Mouse (Mus musculus) midbrain, postnatal 0 days (tissue): ENCODE measurements around the gene Trio. TPM values are rescaled to one million over a fixed set of nuclear protein-coding genes. Genes with fewer than 3 reads are reported as not detected.

ENCODE experiments used
- ATAC-seq: fragments of 200-750 bp; cut with Nextera tagmentation; 2 replicates; pipeline ENCODE4 v1.8.0; 2017; ENCODE audit warnings: moderate number of reproducible peaks, mild to moderate bottlenecking, moderate TSS enrichment, moderate library complexity; ENCODE audit not compliant: low FRiP score
- DNase-seq: peaks from one replicate; pipeline ENCODE4 v3.0.0-alpha.2; 2015; ENCODE audit warnings: low spot score
- H3K27ac ChIP-seq: fragments of 300-500 bp; sonication (generic); 2 replicates; pipeline ENCODE4 v1.5.1; 2014; ENCODE audit warnings: low read depth, mild to moderate bottlenecking, low read length, mixed read lengths
- H3K27me3 ChIP-seq: fragments of 300-500 bp; sonication (generic); 2 replicates; pipeline ENCODE4 v1.6.1; 2014; ENCODE audit warnings: low read length, control low read depth, mixed read lengths; ENCODE audit not compliant: insufficient read depth
- H3K36me3 ChIP-seq: fragments of 300-500 bp; sonication (generic); 2 replicates; pipeline ENCODE4 v1.6.1; 2014; ENCODE audit warnings: low read length, control low read depth, mixed read lengths; ENCODE audit not compliant: insufficient read depth
- H3K4me1 ChIP-seq: fragments of 300-500 bp; sonication (generic); 2 replicates; pipeline ENCODE4 v1.6.1; 2014; ENCODE audit warnings: mild to moderate bottlenecking, control low read depth, antibody characterized with exemption, low read length, mixed read lengths; ENCODE audit not compliant: insufficient read depth
- H3K4me2 ChIP-seq: fragments of 300-500 bp; sonication (generic); 2 replicates; pipeline ENCODE4 v1.6.1; 2014; ENCODE audit warnings: low read depth, mild to moderate bottlenecking, low read length, mixed read lengths; ENCODE audit not compliant: poor library complexity, severe bottlenecking
- H3K4me3 ChIP-seq: fragments of 300-500 bp; sonication (generic); 2 replicates; pipeline ENCODE4 v1.5.1; 2014; ENCODE audit warnings: low read depth, mild to moderate bottlenecking, low read length, moderate library complexity
- H3K9ac ChIP-seq: fragments of 300-500 bp; sonication (generic); replicated peaks from 2 replicates; pipeline ENCODE4 v1.6.1; 2014; ENCODE audit warnings: mild to moderate bottlenecking, low read length, moderate library complexity, mixed read lengths; ENCODE audit not compliant: poor library complexity, severe bottlenecking
- H3K9me3 ChIP-seq: fragments of 300-500 bp; sonication (generic); 2 replicates; pipeline ENCODE4 v1.6.1; 2016; ENCODE audit warnings: low read length, control low read depth
- CTCF ChIP-seq: IDR thresholded peaks from 2 replicates; pipeline ENCODE4 v1.5.1; 2016; ENCODE audit warnings: antibody characterized with exemption, mild to moderate bottlenecking
- WGBS: fragments of 180-500 bp; shearing (Covaris S2); extraction: QIAGEN DNeasy Blood & Tissue Kit; methylation state at CpG from one replicate; pipeline ENCODE4 v1.1.7; 2014; 5-methylcytosine and 5-hydroxymethylcytosine counted together
- polyA plus RNA-seq: library from polyadenylated mRNA; unstranded; fragments of >200 nt; fragmentation: Nextera tagmentation; extraction: Ambion mirVana; gene quantifications from 2 replicates; pipeline ENCODE4 v1.2.1, GENCODE M21; 2015
- total RNA-seq: library from RNA; depleted of rRNA; stranded (reverse); fragments of >200 nt; gene quantifications from 2 replicates; pipeline ENCODE4 v1.2.3, GENCODE M21; 2014

The Trio gene
- total and polyA plus RNA-seq, 2 experiments from 2014 or later: 23.3 to 213 TPM

GRCm38 (mm10) chr15:27752677-27753342, 272.8 kb downstream of the Trio start:
- no peaks in the 10 kb centered on the region for H3K27me3 ChIP-seq
- ATAC-seq (0 out of 2 replicates have a peak, but pooled peaks have one; percentile 11), DNase-seq (no peak)
- no peaks in the 10 kb centered on the region for H3K9me3 ChIP-seq
- WGBS: 51% methylated on average over 7 of the region's 7 CpGs
- H3K4me3 ChIP-seq: no peak overlapping the region
- no peak overlapping the region for H3K9ac ChIP-seq
- peak overlapping the region; percentile 12; the same call in 1 of the 2 replicates for H3K27ac ChIP-seq
- H3K4me2 ChIP-seq: no peak overlapping the region
- no peaks in the 10 kb centered on the region for H3K4me1 ChIP-seq
- H3K36me3 ChIP-seq: peaks cover 58% of the 10 kb centered on the region
- TF ChIP-seq CTCF: no peak

DNA sequence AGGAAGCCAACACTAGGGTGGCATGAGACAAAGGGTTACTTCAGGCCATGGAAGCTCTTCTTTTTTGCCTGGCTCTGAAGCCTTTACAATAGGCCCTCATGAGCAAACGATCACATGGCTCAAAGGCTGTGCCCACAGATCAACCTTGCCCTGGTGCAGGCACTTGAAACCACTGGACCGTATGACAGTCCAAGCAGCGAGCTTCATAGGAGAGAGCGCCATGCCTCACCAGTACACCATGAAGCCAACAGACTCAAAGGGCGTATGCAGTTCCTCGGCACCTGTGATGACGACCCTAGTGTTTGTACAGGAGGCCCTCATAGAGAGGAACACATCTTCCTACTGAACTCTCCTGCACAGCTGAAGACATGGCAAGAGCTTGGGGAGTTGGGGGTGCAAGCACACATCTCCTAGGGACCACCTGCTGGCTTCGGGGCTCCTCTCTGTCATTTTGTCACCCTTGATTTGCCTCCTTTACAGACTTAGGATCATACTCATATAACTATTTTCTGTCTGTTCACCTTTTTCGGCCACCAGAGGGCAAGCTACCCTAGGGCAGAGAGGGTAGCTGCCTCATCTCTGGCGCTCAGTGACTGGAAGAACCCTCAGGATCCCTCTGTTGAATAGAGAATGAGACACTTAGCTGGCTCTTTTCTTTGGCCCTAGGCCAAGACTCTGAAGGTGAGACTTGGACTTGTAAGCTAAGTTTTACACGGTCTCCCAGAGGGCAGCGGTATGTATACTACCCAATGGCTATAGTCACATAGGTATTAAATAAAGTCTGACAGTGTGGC, 273.8 kb downstream of the Trio start:
- H3K9ac ChIP-seq: no peak overlapping the region
- ATAC-seq: peak; percentile 32; the same call in 1 of the 2 replicates
- 76% methylated on average over 12 of the region's 12 CpGs for WGBS
- peak; percentile 77 for DNase-seq
- no peaks in the 10 kb centered on the region for H3K27me3 ChIP-seq
- no peaks in the 10 kb centered on the region for H3K9me3 ChIP-seq
- TF ChIP-seq CTCF: peak; percentile 83
- peaks cover 62% of the 10 kb centered on the region for H3K36me3 ChIP-seq
- no peak overlapping the region for H3K27ac ChIP-seq
- no peaks in the 10 kb centered on the region for H3K4me1 ChIP-seq
- no peak overlapping the region for H3K4me3 ChIP-seq
- H3K4me2 ChIP-seq: no peak overlapping the region

DNA sequence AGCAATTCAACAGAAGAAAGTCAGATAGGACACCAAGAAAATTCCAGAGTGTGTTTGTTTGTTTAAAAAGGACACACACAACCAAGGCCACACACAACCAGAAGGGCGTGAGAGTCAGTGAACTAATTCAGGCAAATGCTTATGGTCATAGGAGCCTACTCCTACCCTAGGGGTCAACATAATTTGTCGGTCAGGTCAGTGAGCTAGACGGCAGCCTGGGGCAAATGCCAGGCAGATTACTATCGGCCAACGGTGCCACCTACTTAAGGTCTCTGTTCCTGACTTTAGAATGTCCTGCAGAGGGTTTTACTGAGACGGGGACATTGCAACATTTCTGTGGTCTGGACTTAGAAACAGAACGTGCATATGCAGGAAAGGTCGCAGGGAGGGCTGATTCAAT, 276.9 kb downstream of the Trio start:
- H3K36me3 ChIP-seq: peaks cover 65% of the 10 kb centered on the region
- no peak overlapping the region for H3K27ac ChIP-seq
- H3K9ac ChIP-seq: no peak overlapping the region
- DNase-seq (no peak), ATAC-seq (no peak)
- H3K4me3 ChIP-seq: no peak overlapping the region
- WGBS: 89% methylated on average over 8 of the region's 8 CpGs
- no peaks in the 10 kb centered on the region for H3K27me3 ChIP-seq
- H3K4me1 ChIP-seq: no peaks in the 10 kb centered on the region
- no peaks in the 10 kb centered on the region for H3K9me3 ChIP-seq
- TF ChIP-seq CTCF: no peak
- no peak overlapping the region for H3K4me2 ChIP-seq

DNA sequence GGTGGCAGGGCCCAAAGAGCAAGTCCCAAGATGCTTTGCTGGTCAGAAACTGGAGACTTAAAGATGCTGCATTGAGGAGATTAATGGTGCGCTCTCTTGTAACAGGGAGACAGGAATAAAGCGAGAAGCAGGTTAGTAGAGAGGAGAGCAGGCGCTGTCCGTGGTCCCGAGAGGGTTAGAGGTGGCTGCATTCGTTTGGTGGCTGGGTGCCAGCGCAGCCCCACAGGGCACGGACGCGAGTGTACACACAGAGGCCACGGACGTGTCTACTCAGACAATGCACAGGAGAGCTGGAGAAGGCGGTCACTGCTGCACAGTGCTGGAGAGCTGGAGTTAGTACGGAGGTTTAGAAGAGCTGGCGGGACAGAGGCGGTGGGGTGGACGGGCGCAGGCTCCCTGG, 278.1 kb downstream of the Trio start:
- Histone ChIP-seq H3K36me3 (peaks cover 69% of the 10 kb centered on the region), H3K4me3 (no peak overlapping the region), H3K9ac (no peak overlapping the region), H3K4me2 (no peak overlapping the region), H3K4me1 (no peaks in the 10 kb centered on the region), H3K27ac (no peak overlapping the region), H3K27me3 (no peaks in the 10 kb centered on the region), H3K9me3 (no peaks in the 10 kb centered on the region)
- no peak for TF ChIP-seq CTCF
- ATAC-seq (no peak), DNase-seq (no peak)
- WGBS: 89% methylated on average over 18 of the region's 18 CpGs

GRCm38 (mm10) chr15:27744995-27745394, 280.7 kb downstream of the Trio start:
- Histone ChIP-seq H3K4me2 (no peak overlapping the region), H3K27ac (no peak overlapping the region), H3K9ac (no peak overlapping the region), H3K36me3 (peaks cover 75% of the 10 kb centered on the region), H3K4me3 (no peak overlapping the region), H3K27me3 (no peaks in the 10 kb centered on the region), H3K4me1 (no peaks in the 10 kb centered on the region), H3K9me3 (no peaks in the 10 kb centered on the region)
- DNase-seq (no peak), ATAC-seq (no peak)
- WGBS: 90% methylated on average over 5 of the region's 5 CpGs
- TF ChIP-seq CTCF: no peak

DNA sequence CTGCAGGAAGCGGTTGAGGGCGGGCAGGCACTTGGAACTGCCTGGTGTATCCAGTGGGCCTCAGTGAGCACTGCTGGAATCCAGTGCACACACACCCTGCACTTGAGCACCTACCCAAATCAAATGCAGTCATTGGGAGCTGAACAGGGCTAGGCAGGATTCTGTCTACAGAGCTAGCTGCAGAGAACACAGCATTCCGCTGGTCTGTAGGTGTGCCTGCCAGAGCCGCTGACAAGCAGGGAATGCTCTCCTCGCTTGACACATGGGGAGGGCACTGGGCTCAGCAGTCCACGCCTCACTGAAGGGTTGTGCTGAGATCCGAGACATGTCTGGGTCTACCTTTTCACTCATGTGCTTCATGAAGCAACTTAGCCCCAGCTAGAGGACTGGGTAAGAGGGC, 285.6 kb downstream of the Trio start:
- H3K4me2 ChIP-seq: no peak overlapping the region
- no peak overlapping the region for H3K27ac ChIP-seq
- peaks cover 56% of the 10 kb centered on the region for H3K36me3 ChIP-seq
- no peaks in the 10 kb centered on the region for H3K27me3 ChIP-seq
- ATAC-seq (no peak), DNase-seq (no peak)
- TF ChIP-seq CTCF: no peak
- 95% methylated on average over 7 of the region's 7 CpGs for WGBS
- no peak overlapping the region for H3K4me3 ChIP-seq
- H3K9ac ChIP-seq: no peak overlapping the region
- H3K9me3 ChIP-seq: no peaks in the 10 kb centered on the region
- no peaks in the 10 kb centered on the region for H3K4me1 ChIP-seq
